Mouse (Mus musculus): ENCODE results near the gene Sctr. TPM values are rescaled to one million over a fixed set of nuclear protein-coding genes. Genes with fewer than 3 reads are reported as not detected.
A peak's percentile ranks its signal among the peaks of the same experiment; 100 is the strongest.

Sctr gene
- polyA plus RNA-seq, 1 experiment from 2014 or later, result 1.0 TPM

GRCm38 (mm10) chr1:120021951-120022350 is 15.3 kb downstream of the Sctr start:
- Histone ChIP-seq H3K4me3 (ENCODE audit: low read depth, low read length) (no peak overlapping the region), H3K36me3 (ENCODE audit: control insufficient read depth, insufficient read depth, low read length) (no peaks in the 10 kb centered on the region), H3K9ac (ENCODE audit: low read depth, low read length) (no peak overlapping the region), H3K4me1 (ENCODE audit: control insufficient read depth, insufficient read depth, low read length) (no peaks in the 10 kb centered on the region), H3K4me2 (ENCODE audit: low read length) (no peak overlapping the region), H3K9me3 (replicated peaks; ENCODE audit: control insufficient read depth, low read length, poor library complexity, severe bottlenecking) (no peaks in the 10 kb centered on the region), H3K27me3 (ENCODE audit: control insufficient read depth, insufficient read depth, low read depth, low read length) (no peaks in the 10 kb centered on the region), H3K27ac (ENCODE audit: low read length) (no peak overlapping the region)
- ATAC-seq, result no peak
- 94% methylated on average over 17 of the region's 17 CpGs for WGBS

GRCm38 (mm10) chr1:120024331-120025049 is 17.8 kb downstream of the Sctr start:
- ATAC-seq, result no peak
- WGBS, result 69% methylated on average over 10 of the region's 10 CpGs

GRCm38 (mm10) chr1:120025050-120025439 is 18.4 kb downstream of the Sctr start:
- Histone ChIP-seq H3K36me3 (ENCODE audit: control insufficient read depth, insufficient read depth, low read length) (no peaks in the 10 kb centered on the region), H3K9me3 (replicated peaks; ENCODE audit: control insufficient read depth, low read length, poor library complexity, severe bottlenecking) (no peaks in the 10 kb centered on the region), H3K4me1 (ENCODE audit: control insufficient read depth, insufficient read depth, low read length) (no peaks in the 10 kb centered on the region), H3K4me2 (ENCODE audit: low read length) (no peak overlapping the region), H3K27ac (ENCODE audit: low read length) (no peak overlapping the region), H3K4me3 (ENCODE audit: low read depth, low read length) (no peak overlapping the region), H3K27me3 (ENCODE audit: control insufficient read depth, insufficient read depth, low read depth, low read length) (no peaks in the 10 kb centered on the region), H3K9ac (ENCODE audit: low read depth, low read length) (no peak overlapping the region)
- no peak for ATAC-seq
- 34% methylated on average over 2 of the region's 2 CpGs for WGBS

More at GRCm38 (mm10) chr1:120024331-120025049, 17.8 kb downstream of the Sctr start:
- Histone ChIP-seq H3K36me3 (ENCODE audit: control insufficient read depth, insufficient read depth, low read length) (no peaks in the 10 kb centered on the region), H3K9ac (ENCODE audit: low read depth, low read length) (no peak overlapping the region), H3K4me2 (ENCODE audit: low read length) (no peak overlapping the region), H3K4me3 (ENCODE audit: low read depth, low read length) (no peak overlapping the region), H3K4me1 (ENCODE audit: control insufficient read depth, insufficient read depth, low read length) (no peaks in the 10 kb centered on the region), H3K27me3 (ENCODE audit: control insufficient read depth, insufficient read depth, low read depth, low read length) (no peaks in the 10 kb centered on the region), H3K27ac (ENCODE audit: low read length) (no peak overlapping the region), H3K9me3 (replicated peaks; ENCODE audit: control insufficient read depth, low read length, poor library complexity, severe bottlenecking) (no peaks in the 10 kb centered on the region)

- Histone ChIP-seq H3K27ac (ENCODE audit: low read length) (no peak overlapping the region), H3K4me1 (ENCODE audit: control insufficient read depth, insufficient read depth, low read length) (no peaks in the 10 kb centered on the region), H3K9me3 (replicated peaks; ENCODE audit: control insufficient read depth, low read length, poor library complexity, severe bottlenecking) (no peaks in the 10 kb centered on the region), H3K36me3 (ENCODE audit: control insufficient read depth, insufficient read depth, low read length) (no peaks in the 10 kb centered on the region), H3K4me3 (ENCODE audit: low read depth, low read length) (no peak overlapping the region), H3K4me2 (ENCODE audit: low read length) (no peak overlapping the region), H3K9ac (ENCODE audit: low read depth, low read length) (no peak overlapping the region), H3K27me3 (ENCODE audit: control insufficient read depth, insufficient read depth, low read depth, low read length) (no peaks in the 10 kb centered on the region)
- 62% methylated on average over 4 of the region's 4 CpGs for WGBS
- ATAC-seq, result no peak
These were observed 21.0 kb downstream of the Sctr start for GRCm38 (mm10) chr1:120027693-120028092.

GRCm38 (mm10) chr1:120030474-120030873 is 23.8 kb downstream of the Sctr start:
- Histone ChIP-seq H3K36me3 (ENCODE audit: control insufficient read depth, insufficient read depth, low read length) (no peaks in the 10 kb centered on the region), H3K4me3 (ENCODE audit: low read depth, low read length) (no peak overlapping the region), H3K4me2 (ENCODE audit: low read length) (no peak overlapping the region), H3K9ac (ENCODE audit: low read depth, low read length) (no peak overlapping the region), H3K27me3 (ENCODE audit: control insufficient read depth, insufficient read depth, low read depth, low read length) (no peaks in the 10 kb centered on the region), H3K4me1 (ENCODE audit: control insufficient read depth, insufficient read depth, low read length) (no peaks in the 10 kb centered on the region), H3K9me3 (replicated peaks; ENCODE audit: control insufficient read depth, low read length, poor library complexity, severe bottlenecking) (no peaks in the 10 kb centered on the region), H3K27ac (ENCODE audit: low read length) (no peak overlapping the region)
- 76% methylated on average over 3 of the region's 3 CpGs for WGBS
- no peak for ATAC-seq

GRCm38 (mm10) chr1:120032804-120033468 is 26.2 kb downstream of the Sctr start:
- no peaks in the 10 kb centered on the region for H3K36me3 ChIP-seq (ENCODE audit: control insufficient read depth, insufficient read depth, low read length)
- H3K9ac ChIP-seq (ENCODE audit: low read depth, low read length), result no peak overlapping the region
- WGBS, result 53% methylated on average over 10 of the region's 10 CpGs
- H3K27ac ChIP-seq (ENCODE audit: low read length), result no peak overlapping the region
- H3K9me3 ChIP-seq (replicated peaks; ENCODE audit: control insufficient read depth, low read length, poor library complexity, severe bottlenecking), result no peaks in the 10 kb centered on the region
- H3K4me3 ChIP-seq (ENCODE audit: low read depth, low read length), result no peak overlapping the region
- ATAC-seq, result peak; percentile 44; the same call in 1 of the 2 replicates
- H3K4me2 ChIP-seq (ENCODE audit: low read length), result no peak overlapping the region
- H3K4me1 ChIP-seq (ENCODE audit: control insufficient read depth, insufficient read depth, low read length), result no peaks in the 10 kb centered on the region
- no peaks in the 10 kb centered on the region for H3K27me3 ChIP-seq (ENCODE audit: control insufficient read depth, insufficient read depth, low read depth, low read length)

GRCm38 (mm10) chr1:120033469-120033854 is 26.8 kb downstream of the Sctr start:
- Histone ChIP-seq H3K27ac (ENCODE audit: low read length) (no peak overlapping the region), H3K27me3 (ENCODE audit: control insufficient read depth, insufficient read depth, low read depth, low read length) (no peaks in the 10 kb centered on the region), H3K36me3 (ENCODE audit: control insufficient read depth, insufficient read depth, low read length) (no peaks in the 10 kb centered on the region), H3K4me2 (ENCODE audit: low read length) (no peak overlapping the region), H3K9me3 (replicated peaks; ENCODE audit: control insufficient read depth, low read length, poor library complexity, severe bottlenecking) (no peaks in the 10 kb centered on the region), H3K4me3 (ENCODE audit: low read depth, low read length) (no peak overlapping the region), H3K4me1 (ENCODE audit: control insufficient read depth, insufficient read depth, low read length) (no peaks in the 10 kb centered on the region), H3K9ac (ENCODE audit: low read depth, low read length) (no peak overlapping the region)
- ATAC-seq, result no peak
- 89% methylated on average over 2 of the region's 2 CpGs for WGBS

GRCm38 (mm10) chr1:120034793-120035192 is 28.1 kb downstream of the Sctr start:
- no peaks in the 10 kb centered on the region for H3K27me3 ChIP-seq (ENCODE audit: control insufficient read depth, insufficient read depth, low read depth, low read length)
- WGBS, result 40% methylated on average over 1 of the region's 1 CpGs

GRCm38 (mm10) chr1:120035456-120036034 is 28.9 kb downstream of the Sctr start:
- WGBS, result 84% methylated on average over 7 of the region's 7 CpGs
- ATAC-seq, result no peak
- no peaks in the 10 kb centered on the region for H3K36me3 ChIP-seq (ENCODE audit: control insufficient read depth, insufficient read depth, low read length)

More at GRCm38 (mm10) chr1:120034793-120035192, 28.1 kb downstream of the Sctr start:
- Histone ChIP-seq H3K27ac (ENCODE audit: low read length) (no peak overlapping the region), H3K4me1 (ENCODE audit: control insufficient read depth, insufficient read depth, low read length) (no peaks in the 10 kb centered on the region), H3K36me3 (ENCODE audit: control insufficient read depth, insufficient read depth, low read length) (no peaks in the 10 kb centered on the region), H3K9ac (ENCODE audit: low read depth, low read length) (no peak overlapping the region), H3K9me3 (replicated peaks; ENCODE audit: control insufficient read depth, low read length, poor library complexity, severe bottlenecking) (no peaks in the 10 kb centered on the region), H3K4me2 (ENCODE audit: low read length) (no peak overlapping the region), H3K4me3 (ENCODE audit: low read depth, low read length) (no peak overlapping the region)
- no peak for ATAC-seq

More at GRCm38 (mm10) chr1:120035456-120036034, 28.9 kb downstream of the Sctr start:
- Histone ChIP-seq H3K27ac (ENCODE audit: low read length) (no peak overlapping the region), H3K9me3 (replicated peaks; ENCODE audit: control insufficient read depth, low read length, poor library complexity, severe bottlenecking) (no peaks in the 10 kb centered on the region), H3K4me2 (ENCODE audit: low read length) (no peak overlapping the region), H3K27me3 (ENCODE audit: control insufficient read depth, insufficient read depth, low read depth, low read length) (no peaks in the 10 kb centered on the region), H3K4me1 (ENCODE audit: control insufficient read depth, insufficient read depth, low read length) (no peaks in the 10 kb centered on the region), H3K9ac (ENCODE audit: low read depth, low read length) (no peak overlapping the region), H3K4me3 (ENCODE audit: low read depth, low read length) (no peak overlapping the region)

All from midbrain, embryonic 16.5 days (tissue).